Mouse (Mus musculus) layer of hippocampus, postnatal 14 days (tissue): Measurements from ENCODE around the gene Sox21. TPM values are rescaled to one million over a fixed set of nuclear protein-coding genes. Genes with fewer than 3 reads are reported as not detected.

ENCODE experiments used
- DNase-seq, 2 experiments: peaks; one replicate each; pipeline ENCODE4 v3.0.0; 2021 to 2022; ENCODE audit warnings: low spot score in 2 of 2, mixed read lengths in 1 of 2
- microRNA-seq, 2 experiments: library from miRNA; unstranded; fragments of <30 nt; microRNA quantifications; one replicate each; pipeline ENCODE4 v1.2.0; 2021
- total RNA-seq, 2 experiments: library from RNA; stranded (reverse); gene quantifications; 2 replicates each; pipeline ENCODE4 v1.2.3; 2021

The Sox21 gene
- total RNA-seq, 2 experiments from 2014 or later = 9.1 to 9.7 TPM

DNA sequence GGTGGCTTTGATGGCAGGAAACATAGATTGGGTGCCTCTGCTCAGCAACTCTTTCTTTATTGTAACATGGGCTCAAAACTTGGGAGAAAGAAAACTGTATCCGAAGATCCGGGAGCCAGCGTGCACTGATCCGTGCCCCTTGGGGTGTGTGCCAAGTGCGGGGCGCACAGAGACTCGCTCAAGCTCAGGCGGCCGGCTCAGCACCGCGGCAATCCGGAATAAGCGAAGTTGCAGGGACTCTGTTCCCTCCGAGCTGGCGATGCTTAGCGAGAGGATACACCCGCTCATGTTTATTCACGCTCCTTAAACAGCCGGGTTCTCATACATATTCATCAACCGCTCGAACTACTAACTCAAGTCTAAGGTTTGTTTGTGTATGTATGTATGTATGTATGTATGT lies 10.9 kb downstream of the Sox21 start:
- DNase-seq = no peak

GRCm38 (mm10) chr14:118225061-118225743 lies 11.6 kb downstream of the Sox21 start:
- no peak for DNase-seq

GRCm38 (mm10) chr14:118220885-118221284 lies 15.9 kb downstream of the Sox21 start:
- DNase-seq = no peak

GRCm38 (mm10) chr14:118216826-118217225 lies 20.0 kb downstream of the Sox21 start:
- DNase-seq = no peak

- DNase-seq = no peak
These were observed 24.5 kb downstream of the Sox21 start for GRCm38 (mm10) chr14:118212188-118212804.

DNA sequence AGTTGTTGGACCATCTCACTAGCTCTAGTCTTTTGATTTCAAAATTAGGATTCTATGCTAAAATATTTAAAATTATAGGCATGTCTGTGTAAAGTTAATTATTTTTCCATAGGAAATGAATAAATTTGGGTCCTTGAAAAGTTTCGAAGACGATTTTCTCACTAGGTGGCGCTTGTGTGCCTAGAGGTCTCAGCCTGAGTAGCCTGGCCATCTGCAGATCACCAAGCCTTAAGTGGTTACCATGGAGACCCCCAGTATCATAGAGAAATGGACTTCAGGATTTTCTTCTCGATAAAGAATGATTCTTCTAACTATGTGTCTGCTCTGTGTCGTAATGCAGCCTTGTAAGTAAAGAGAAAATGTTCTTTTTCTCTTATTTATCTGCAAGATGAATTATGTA lies 27.2 kb downstream of the Sox21 start:
- DNase-seq = peak in 1 of 2 experiments; percentile 45

- DNase-seq = no peak
These were observed 29.5 kb downstream of the Sox21 start for GRCm38 (mm10) chr14:118207347-118207746.

- DNase-seq = no peak
These were observed 33.8 kb downstream of the Sox21 start for GRCm38 (mm10) chr14:118203031-118203430.

DNA sequence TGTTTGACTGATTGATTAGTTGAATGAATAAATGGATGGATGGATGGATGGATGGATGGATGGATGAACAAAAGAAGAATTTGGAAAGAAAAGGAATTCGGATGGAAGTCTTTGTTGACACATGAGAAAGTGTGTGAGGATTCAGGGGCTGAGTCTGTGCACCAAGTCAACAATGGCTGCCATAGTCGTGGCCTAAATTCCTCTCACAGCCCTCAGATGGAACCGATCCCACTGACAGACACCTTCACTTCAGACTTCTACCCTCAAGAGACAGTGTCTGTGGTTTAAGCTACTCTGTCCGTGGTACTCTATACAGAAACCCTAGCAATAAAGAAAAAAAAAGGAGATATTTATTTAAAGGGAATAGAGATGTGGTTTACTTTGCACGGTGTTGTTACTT lies 34.8 kb downstream of the Sox21 start:
- no peak for DNase-seq

DNA sequence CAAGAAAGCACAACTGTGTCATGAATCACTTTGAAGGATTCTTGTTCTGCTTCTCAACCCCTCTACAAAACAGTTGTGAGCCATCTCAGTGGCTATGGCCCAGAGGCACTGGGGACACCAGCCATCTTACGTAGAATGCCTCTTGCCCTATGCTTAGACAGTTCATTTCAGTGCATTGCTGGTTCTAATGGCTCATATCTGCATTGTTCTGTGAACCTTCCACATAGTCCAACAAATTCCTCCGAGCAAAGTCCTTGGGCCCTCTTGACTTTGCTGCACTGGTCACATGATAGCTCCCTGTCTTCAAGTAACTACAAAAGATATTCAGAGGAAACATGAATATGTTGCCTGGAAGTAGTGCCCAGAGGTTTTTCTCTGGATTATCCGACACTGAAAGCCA lies 36.1 kb downstream of the Sox21 start:
- no peak for DNase-seq

- no peak for DNase-seq
These were observed 39.8 kb downstream of the Sox21 start for GRCm38 (mm10) chr14:118197063-118197462.

DNA sequence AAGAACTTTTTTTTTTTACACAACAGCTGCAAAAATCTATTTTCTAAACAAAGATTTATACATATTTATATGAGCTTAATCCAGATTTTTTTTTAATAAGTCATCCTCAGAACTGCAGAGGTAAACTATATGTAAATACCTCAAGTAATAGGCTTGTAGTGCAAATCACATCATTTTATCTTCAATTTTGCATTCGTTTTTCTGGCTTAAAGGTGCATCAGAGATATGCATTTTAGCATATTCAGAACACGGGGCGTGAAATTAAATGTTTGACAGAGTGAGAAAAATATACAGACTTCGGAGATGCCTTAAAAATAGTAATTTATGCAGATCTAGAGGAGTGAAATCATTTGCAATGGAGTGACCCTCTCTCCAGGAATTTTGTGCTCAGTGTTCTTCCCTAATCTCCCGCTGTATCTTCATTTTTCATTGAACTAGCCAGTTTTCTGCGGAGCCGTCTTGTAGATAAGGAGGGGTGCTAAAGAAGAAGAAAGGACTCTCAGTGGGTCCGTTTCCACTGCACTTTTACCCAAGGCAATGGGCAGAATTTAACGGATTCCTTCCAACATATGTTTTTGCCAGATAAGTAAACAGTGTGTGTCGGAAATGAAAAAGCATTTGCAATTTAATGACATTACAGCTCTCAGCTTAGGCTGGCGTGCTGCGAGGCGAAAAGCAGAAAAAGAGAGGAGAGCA lies 42.5 kb downstream of the Sox21 start:
- DNase-seq = no peak

GRCm38 (mm10) chr14:118193663-118194062 lies 43.2 kb downstream of the Sox21 start:
- DNase-seq = no peak

DNA sequence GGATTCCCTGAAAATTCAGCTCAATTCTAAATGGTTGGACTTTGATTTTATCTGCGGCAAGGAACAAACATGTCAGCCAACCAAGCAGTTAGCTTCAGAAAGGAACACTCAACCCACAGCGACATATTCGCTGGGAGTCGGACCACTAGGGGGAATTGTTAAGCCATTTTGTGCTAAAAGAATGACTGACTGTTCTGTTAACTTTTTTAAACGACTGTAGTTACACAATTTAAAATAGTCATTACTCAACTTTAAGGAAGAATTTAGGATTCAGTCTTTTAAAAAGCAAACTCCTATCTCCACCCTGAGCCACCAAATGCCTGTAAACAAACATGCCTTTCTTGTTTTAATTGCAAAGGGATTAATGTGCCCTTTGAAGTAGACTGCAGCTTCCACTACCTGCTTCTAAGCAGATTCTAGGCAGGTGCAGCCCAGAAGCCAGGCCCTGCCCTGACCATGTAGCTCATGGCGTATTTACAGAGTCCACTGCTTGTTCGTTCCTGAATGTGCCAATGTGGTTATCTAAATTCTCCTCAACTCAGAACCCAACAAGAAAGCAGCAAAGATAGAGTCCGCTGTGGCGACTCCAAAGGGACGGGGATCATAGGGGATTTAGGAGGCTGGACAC lies 43.7 kb downstream of the Sox21 start:
- DNase-seq = no peak

GRCm38 (mm10) chr14:118191442-118191841 lies 45.4 kb downstream of the Sox21 start:
- peak in 1 of 2 experiments; percentile 40 for DNase-seq

Small RNA genes within 50 kb of the gene (microRNA-seq; reads per million reads assigned to microRNA genes)
- 0 to 0.85 reads per million in 2 experiments for gene Mir6241

Other genes starting within 250 kb of the Sox21 start
- 1 to 10 TPM in 1 of 2 experiments, under 1 TPM in 1; 0.83 to 1.0 TPM for gene Dct, start 184.8 kb downstream of the Sox21 start, total RNA-seq
- 10 to 100 TPM; 11.0 to 11.3 TPM for gene Tgds, start 104.3 kb downstream of the Sox21 start, total RNA-seq
- 10 to 100 TPM; 26.4 to 26.5 TPM for gene Gpr180, start 99.9 kb downstream of the Sox21 start, total RNA-seq
- gene Gm9376, start 29.9 kb upstream of the Sox21 start, total RNA-seq = not detected